Mouse (Mus musculus): Measurements from ENCODE around the gene Mrto4. TPM values are rescaled to one million over a fixed set of nuclear protein-coding genes. Genes with fewer than 3 reads are reported as not detected.
A peak's percentile ranks its signal among the peaks of the same experiment; 100 is the strongest.

Gene Mrto4
- polyA plus RNA-seq, 1 experiment from 2014 or later, result 116 TPM

DNA sequence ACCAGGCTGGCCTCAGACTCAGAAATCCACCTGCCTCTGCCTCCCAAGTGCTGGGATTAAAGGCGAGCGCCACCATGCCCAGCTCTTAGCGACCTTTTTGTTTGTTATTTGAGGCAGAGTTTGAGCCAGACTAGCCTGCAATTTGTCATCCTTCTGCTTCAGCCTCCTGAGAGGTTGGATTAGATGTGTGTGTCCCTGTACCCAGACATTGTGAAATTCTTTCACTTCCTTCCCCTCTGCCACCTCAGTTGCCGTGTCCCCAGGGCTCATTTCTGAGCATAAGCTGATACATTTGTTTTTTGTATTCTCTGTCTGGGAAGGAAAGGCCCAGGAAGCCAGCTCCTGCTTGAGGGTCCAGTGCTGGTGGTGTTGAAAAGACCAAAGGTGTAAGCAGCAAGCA, 11.5 kb downstream of the Mrto4 start:
- no peak for DNase-seq (ENCODE audit: low spot score)

DNA sequence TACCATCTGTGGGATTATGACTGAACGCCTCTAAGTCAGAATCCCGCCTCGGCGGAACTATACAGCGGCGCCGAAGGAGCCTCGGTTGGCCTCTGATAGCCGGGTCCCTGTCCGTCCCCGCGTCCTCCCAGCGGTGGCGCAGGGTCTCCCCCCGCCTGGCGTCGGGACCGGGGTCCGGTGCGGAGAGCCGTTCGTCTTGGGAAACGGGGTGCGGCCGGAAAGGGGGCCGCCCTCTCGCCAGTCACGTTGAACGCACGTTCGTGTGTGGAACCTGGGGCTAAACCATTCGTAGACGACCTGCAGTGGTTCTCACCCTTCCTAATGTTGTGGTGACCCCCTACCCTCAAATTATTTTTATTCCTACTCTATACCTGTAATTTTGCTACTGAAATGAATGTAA, 14.2 kb downstream of the Mrto4 start:
- DNase-seq (ENCODE audit: low spot score), result no peak

DNA sequence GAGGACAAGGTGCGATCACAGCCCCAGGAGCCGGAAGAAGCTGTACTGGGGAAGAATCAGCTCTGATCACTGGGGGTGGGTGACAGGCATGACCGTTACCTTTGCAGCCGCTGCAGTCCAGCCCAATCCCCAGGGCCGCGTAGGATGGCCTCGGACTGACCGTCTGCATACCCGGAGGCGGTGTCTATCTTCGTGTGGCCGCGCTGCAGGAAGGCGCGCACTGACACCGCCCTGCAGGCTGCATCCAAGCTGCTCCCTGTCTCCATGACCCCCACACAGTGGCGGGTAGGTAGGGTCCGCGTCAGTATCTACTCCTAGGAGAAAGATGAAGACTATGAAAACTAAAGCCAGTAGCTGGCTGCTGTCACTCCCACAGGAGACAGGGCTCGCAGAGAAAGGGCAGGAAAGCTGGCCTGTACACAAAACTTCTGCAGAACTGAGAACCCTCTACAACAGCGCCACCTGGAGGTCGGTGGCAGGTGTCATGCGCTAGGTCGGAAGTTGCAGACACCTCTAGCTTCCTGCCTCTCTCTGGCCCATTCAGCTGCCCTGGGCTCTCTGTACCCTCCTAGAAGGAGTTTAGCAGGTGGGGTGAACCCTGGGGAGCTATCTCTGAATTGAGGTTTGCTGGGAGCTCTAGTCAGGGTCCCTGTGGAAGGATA, 15.4 kb downstream of the Mrto4 start:
- DNase-seq (ENCODE audit: low spot score), result peak; percentile 91

DNA sequence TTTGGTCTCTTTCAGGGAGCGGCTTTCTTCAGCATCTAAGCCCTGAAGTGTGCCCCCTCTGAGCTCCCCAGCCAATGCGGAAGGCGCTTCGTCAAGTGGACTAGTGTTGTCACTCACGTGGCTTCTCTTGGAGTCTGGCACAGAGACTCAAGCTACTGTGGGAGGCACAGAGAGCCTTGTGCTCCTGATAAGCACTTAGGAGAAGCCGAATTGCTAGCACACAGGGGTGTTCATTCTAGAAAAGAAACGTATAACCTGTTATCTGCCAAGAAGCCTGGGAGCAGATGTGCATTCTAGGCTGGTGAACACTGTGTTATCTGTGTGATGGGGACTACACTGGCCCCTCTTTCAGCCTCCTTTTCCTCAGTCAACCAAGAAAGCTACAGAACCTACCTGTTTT, 16.9 kb downstream of the Mrto4 start:
- DNase-seq (ENCODE audit: low spot score), result no peak

DNA sequence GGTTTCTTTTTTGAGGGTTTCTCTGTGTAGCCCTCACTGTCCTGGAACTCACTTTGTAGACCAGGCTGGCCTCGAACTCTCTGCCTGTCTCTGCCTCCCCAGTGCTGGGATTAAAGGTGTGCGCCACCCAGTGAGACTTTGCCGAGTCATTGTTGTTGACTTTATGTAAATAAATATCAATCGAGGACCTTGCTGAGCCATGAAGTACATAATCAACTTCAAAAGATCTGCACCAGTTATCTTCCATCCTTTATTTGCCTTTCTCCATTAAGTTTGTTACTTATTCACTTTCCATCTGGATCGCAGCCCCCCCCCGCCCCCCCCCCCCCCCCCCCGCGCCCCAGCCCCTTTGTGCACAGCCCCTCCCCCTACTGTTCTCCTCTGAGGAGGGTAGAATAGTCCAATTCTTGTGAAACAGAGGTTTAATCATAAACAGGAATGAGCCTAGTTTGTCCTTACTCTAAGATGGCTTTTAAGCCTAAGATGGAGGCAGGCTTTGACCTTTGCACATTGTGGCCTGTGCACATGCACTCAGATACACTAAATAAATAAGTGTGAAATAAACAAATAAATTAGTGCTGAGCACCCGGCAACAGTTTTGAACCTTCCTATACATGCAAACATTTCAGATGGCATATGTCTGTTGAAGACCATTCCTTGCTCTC, 17.6 kb downstream of the Mrto4 start:
- no peak for DNase-seq (ENCODE audit: low spot score)

DNA sequence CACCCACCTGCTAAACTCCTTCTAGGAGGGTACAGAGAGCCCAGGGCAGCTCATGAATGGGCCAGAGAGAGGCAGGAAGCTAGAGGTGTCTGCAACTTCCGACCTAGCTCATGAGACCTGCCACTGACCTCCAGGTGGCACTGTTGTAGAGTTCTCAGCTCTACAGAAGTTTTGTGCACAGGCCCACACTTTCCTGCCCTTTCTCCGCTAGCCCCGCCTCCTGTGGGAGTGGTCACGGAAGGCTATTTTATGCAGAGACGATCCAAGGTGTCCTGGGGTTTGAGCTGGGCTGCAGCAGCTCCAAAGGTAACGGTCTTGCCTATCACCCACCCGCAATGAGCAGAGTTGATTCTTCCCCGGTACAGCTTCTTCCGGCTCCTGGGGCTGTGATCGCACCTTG, 21.8 kb downstream of the Mrto4 start:
- peak; percentile 94 for DNase-seq (ENCODE audit: low spot score)

DNA sequence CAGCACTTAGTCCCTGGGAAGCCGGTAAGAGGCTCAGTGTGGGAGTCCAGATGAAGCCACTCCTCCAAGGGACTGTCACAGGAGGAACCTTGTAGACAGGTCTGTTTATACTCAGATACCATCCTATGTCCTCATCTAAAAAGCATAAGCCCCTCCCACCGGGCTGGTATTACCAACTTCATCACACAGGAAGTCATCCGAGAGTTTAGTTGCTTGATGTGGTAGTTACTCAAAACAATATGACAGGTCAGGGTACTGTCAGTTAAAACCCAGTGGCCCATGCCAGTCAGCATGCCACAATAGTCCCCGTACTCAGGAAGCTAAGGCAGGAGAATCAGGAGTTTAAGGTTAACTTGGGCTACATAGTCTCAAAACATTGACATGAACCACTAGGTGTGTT, 32.6 kb downstream of the Mrto4 start:
- DNase-seq (ENCODE audit: low spot score), result peak; percentile 15

DNA sequence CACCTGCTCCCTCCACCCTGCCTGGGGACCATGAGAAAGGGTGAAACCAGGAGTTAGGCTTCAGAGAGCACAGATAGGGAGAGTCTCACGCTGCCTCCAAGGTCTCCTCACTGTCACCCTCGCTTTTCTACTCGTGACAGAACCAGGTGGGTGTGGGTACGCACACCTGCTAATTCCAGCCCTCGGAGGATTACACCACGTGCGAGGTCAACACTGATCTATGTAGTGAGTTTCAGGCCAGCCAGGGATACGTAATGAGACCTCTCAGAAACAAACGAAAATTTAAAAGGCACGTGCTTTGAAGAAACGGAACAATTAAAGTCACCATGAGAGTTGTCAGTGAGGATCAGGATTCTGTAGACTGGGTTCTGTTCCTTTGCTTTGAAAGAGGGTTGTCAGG, 33.9 kb downstream of the Mrto4 start:
- no peak for DNase-seq (ENCODE audit: low spot score)

DNA sequence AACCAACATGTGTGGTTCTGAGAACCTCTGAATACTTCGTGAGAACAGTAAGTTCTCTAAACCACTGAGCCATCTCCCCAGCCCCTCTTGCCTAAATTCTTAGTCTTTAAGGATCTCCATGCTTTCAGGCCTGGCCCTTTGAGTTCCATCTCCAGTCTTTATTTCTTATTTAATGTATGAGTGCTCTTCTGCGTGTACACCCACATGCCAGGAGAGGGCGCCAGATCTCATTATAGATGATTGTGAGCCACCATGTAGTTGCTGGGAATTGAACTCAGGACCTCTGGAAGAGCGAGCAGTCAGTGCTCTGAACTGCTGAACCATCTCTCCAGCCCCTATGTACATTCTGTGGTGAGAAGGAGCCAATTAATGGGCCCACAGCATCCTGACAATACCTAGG, 39.7 kb downstream of the Mrto4 start:
- DNase-seq (ENCODE audit: low spot score), result peak; percentile 66

DNA sequence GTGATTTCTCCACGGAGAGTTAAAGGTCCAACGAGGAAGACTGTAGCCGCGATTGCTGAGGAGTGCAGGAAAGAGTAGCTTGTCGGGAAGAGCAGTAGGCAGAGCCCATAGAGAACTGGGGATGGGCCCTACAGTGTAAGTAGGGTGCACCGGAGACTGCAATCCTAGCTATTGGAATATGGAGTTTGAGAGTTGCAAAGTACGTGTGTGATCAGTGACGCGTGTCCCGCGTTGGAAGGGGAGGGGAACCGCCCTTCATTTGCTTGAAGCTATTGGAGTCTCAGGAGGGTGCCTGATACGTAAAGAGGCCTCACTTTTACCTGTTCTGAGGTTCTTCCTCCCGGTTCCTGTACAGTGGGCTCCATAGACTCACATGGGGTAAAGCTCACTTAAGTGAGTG, 40.7 kb downstream of the Mrto4 start:
- DNase-seq (ENCODE audit: low spot score), result no peak

DNA sequence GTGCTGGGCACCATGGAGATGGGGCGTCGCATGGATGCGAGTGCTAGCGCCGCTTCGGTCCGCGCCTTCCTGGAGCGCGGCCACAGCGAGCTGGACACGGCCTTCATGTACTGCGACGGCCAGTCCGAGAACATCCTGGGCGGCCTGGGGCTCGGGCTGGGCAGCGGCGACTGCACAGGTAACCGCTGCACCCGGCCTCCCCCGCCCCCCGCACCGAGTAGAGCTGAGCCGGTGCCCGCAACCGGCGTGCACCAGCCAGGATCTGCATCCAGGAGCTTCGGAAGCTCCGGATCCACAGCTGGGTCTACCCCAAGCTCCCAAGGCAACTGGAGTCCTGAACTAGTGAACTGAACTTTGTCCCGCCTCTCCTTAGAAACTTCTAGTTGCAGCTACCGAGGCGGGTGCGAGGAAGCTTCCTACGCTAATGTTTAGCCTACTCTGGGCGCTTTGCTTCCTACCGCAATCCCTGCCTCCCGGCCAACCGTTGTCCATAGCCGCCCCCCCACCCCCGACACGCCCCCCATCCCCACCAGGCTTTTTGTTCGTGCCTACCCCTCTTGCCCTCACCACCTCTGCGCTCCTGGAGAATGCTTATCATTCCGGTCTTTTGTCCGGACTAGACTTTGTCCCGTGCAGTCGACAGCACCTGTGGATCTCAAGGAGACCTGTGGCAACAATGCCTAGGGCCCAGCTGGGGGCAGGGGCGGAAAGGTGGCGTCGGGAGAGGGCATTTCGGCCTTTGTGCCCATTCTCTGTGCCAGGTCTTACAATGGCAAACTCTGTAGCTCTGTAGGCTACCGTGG, 41.3 kb downstream of the Mrto4 start:
- peak; percentile 33 for DNase-seq (ENCODE audit: low spot score)

DNA sequence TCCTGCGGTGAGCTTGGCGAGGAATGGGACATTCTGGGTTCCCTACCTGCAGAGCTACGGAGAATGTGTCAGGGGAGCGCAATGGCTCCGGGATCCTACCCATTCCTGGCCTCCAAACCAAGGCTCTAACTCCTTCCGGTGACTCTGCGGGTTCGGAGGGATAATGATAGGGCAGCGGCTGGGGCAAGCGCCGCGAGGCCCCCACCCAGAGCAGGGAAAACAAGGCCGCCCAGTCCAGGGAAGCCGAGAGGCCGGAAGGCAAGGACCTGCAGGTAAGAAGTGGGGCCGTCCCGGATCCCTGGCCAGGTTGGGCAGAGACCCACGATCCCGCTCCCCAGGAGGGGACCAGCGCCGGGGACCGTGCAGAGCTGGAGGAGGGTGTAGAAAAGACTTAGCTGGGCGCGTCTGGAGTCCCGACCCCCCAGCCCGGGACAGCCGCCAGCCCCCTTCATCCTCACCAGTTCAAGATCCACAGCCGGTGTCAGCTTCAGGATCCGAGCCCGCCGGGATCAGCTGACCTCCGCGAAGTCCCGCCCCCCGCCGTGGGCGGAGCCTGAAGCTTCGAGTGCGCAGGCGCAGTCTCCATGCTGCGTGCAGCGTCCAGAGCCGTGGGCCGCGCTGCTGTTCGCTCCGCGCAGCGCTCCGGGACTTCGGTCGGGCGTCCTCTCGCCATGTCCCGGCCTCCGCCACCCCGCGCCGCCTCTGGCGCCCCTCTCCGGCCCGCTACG, 42.0 kb downstream of the Mrto4 start, which contains the start of the genes Pqlc2 and Akr7a5:
TSS of gene Pqlc2 (minus strand) at position 538 of the 728 bp plus-strand sequence.
TSS of gene Akr7a5 (plus strand) at position 574 of the 728 bp plus-strand sequence.
- DNase-seq (ENCODE audit: low spot score), result peak; percentile 95

DNA sequence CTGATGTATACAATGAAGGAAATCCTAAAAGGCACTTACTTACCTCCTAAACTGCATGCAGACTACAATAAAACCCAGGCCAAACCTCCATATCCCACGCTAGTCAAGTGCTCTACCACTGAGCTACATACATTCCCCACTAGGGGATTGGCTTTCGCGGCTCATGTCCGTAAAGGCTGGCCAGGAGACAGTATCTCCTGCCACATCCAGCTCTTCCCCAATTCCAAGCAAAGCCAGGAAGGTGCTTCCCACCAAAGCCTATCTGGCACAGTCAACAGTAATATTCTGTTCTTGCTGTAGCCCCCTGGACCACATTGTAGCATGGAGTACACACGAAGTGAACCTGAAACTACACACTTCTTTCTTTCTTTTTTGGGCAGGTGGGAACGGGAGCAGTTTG, 42.7 kb downstream of the Mrto4 start:
- DNase-seq (ENCODE audit: low spot score), result no peak

DNA sequence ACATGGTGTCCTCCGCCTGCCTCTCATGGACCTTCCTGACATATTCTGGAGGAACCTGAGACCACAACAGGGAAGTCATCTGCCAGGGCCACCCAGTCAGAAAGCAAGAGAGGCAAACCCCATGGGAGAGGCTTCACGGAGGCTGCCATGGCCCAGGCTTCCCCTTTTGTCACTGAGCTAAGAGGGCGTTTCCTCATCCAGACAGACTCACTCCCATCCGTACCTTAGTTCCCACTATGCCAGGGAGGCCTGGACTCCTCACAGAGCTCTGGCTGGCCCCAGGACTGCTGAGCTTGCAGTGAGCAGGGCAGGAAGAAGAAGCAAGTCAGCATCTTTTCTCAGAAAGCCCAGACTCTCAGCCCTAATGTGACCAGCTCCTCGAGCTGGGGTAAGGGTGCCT, 44.5 kb downstream of the Mrto4 start:
- DNase-seq (ENCODE audit: low spot score), result no peak

DNA sequence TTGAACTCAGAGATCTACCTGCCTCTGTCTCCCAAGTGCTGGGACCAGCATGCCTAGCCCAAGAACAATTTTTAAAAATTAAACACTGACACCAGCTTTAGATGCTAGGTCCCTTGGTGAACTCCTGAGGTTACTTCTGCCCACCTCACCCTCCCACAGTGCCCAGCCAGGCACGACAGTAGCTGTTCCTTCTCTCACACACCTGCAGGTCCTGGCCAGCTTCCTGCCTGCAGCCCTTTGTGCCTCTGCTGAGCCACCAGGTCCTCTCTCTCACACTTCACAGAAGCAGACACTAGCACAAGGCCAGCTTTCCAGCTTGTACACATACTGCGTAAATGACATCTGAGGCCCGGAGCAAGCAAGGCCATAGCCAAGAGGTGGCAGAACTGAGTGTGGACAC, 46.9 kb downstream of the Mrto4 start:
- no peak for DNase-seq (ENCODE audit: low spot score)

DNA sequence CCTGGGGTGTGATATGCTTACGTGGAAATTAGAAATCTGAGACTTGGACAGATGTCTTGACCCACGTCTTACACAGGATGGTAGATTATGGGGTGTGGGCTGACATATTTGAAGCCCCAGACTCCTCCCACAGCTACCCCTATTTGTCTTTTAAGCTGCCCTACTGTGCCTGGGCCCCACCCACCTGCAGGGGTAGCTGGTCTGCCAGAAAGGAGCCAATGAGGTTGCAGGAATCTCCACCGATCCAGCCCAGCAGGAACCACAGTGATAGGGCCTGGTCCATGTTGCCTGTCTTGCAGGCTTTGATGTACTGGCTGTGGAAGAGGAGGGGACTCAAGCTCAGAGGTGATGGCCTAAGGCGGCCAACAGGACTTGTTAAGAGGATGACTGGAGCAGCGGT, 50.1 kb downstream of the Mrto4 start:
- no peak for DNase-seq (ENCODE audit: low spot score)

DNA sequence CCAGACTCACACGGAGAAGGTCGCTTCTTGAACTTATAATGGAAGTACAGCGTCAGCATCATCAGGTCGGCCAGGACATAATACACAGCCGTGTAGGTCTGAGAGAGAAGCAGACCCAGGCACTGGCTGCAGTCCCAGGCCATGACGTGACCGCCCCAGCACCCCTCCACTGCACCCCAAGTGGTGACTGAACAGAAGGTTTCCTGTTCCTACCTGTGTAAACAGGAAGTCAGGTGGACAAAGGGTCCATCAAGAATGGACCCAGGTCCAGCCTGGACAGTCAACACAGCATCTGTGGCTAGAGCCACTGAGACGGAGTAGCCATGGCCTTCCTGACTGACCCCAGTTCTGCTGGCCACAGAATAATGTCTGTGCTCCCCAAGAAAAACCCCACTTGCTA, 50.6 kb downstream of the Mrto4 start:
- DNase-seq (ENCODE audit: low spot score), result no peak

DNA sequence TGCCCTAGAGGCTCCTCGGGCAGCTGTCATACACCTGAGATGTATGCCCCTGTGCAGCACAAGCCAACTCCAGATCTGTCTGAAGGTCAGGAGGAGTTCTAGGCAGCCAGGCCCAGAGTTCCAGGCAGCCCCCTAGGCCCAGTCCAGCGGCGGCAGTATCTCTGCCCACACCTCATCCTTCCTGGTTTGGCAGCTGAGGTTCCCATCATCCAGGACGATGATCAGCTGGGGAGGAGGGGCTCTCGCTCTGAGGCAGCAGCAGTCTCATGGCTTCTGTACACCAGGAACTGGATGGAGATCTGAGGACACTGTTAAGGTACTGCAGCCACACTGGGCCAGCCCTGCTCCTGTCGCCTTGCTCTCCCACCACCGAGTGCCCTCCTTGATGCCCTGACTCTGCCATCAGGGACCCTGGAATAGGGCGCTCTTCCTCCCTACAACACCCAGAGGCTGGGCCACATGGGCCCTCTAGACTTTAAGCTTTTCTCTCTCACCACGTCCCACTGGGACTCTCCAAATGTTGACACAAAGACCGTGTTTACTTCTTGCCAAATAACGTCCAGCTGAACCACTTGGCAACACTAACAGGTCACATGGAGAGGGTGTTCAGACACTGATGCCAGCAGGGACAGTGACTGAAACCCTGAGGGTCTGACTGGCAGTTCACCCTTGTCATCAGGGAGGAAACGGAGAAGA, 53.6 kb downstream of the Mrto4 start:
- no peak for DNase-seq (ENCODE audit: low spot score)

DNA sequence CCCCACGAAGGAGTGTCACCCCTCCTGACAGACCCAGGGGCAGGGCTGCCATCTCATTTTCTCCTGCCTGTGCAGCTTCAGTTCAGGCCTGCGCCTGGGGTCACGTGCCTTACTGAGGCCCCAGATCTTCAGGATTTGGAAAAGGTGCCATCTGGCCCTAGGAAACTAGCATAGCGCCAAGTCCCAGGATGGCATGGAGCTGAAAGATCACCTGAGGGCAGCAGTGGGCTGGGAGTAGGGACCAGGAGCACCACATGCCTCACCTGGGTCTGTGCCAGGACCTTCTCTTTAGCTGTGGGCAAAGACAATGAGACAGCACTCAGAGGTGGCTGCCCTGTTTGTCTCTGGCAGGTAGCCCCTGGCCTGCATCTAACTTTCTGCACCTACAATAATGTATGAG, 54.8 kb downstream of the Mrto4 start:
- DNase-seq (ENCODE audit: low spot score), result no peak
